11 mouse cellular contexts compared by ENCODE assay signal in genomic region chr8:31713321-31714076, GRCm38 (mm10).
DNase-seq lines count a peak whose midpoint lies in the region; ATAC-seq lines count a peak whose summit lies in the region.
"Had no signal": no experiment of that assay in that cellular context is flagged by ENCODE, and none has a peak within 500 bp of the region (broad histone marks: within the 10 kb centered on the region; RNA-seq: fewer than 3 reads in every experiment).

No protein-coding gene starts in this region.

- DNase-seq in intestine, embryonic 14.5 days (ENCODE audit: low spot score), result no peak
- DNase-seq in layer of hippocampus, adult 9-11 months, result peak; percentile 1
- DNase-seq in right cerebral cortex, adult 18-20 months, result peak; percentile 7
- no peak for DNase-seq in adrenal gland, postnatal 4 days (ENCODE audit: low spot score in 2 of 2)
- DNase-seq in ovary, postnatal 36 days (ENCODE audit: low spot score), result no peak
- DNase-seq: cerebellum, adult 11 months; gastrocnemius, postnatal 14 days had no signal

- H3K27me3 ChIP-seq in intestine, embryonic 14.5 days (replicated peaks; ENCODE audit: control insufficient read depth, insufficient read depth, low read length), result no peaks in the 10 kb centered on the region
- H3K27me3 ChIP-seq in intestine, embryonic 16.5 days (replicated peaks; ENCODE audit: control insufficient read depth, insufficient read depth, low read length), result no peaks in the 10 kb centered on the region
- H3K27me3 ChIP-seq in forebrain, embryonic 16.5 days (replicated peaks; ENCODE audit: control insufficient read depth, insufficient read depth, low read length), result no peaks in the 10 kb centered on the region
- H3K27me3 ChIP-seq: kidney, embryonic 15.5 days had no signal

- 62% methylated on average over 15 of the region's 15 CpGs for WGBS in intestine, embryonic 14.5 days
- WGBS in intestine, embryonic 16.5 days, result 63% methylated on average over 15 of the region's 15 CpGs
- WGBS in forebrain, embryonic 16.5 days, result 54% methylated on average over 15 of the region's 15 CpGs

- H3K36me3 ChIP-seq in intestine, embryonic 14.5 days (ENCODE audit: control insufficient read depth, insufficient read depth, low read length), result no peaks in the 10 kb centered on the region
- H3K36me3 ChIP-seq in intestine, embryonic 16.5 days (ENCODE audit: control insufficient read depth, insufficient read depth, low read length), result no peaks in the 10 kb centered on the region
- H3K36me3 ChIP-seq in forebrain, embryonic 16.5 days (ENCODE audit: control insufficient read depth, insufficient read depth), result no peaks in the 10 kb centered on the region
- H3K36me3 ChIP-seq: kidney, embryonic 15.5 days had no signal

- no peak overlapping the region for H3K9ac ChIP-seq in intestine, embryonic 14.5 days (ENCODE audit: low read length)
- no peak overlapping the region for H3K9ac ChIP-seq in intestine, embryonic 16.5 days (ENCODE audit: low read depth, low read length)
- no peak overlapping the region for H3K9ac ChIP-seq in forebrain, embryonic 16.5 days (replicated peaks; ENCODE audit: low read depth, low read length)
- H3K9ac ChIP-seq: kidney, embryonic 15.5 days had no signal

- no peak overlapping the region for H3K27ac ChIP-seq in intestine, embryonic 14.5 days (ENCODE audit: low read depth)
- no peak overlapping the region for H3K27ac ChIP-seq in intestine, embryonic 16.5 days (ENCODE audit: low read length)
- H3K27ac ChIP-seq in forebrain, embryonic 16.5 days (ENCODE audit: low read length), result peak overlapping the region; percentile 79
- H3K27ac ChIP-seq: kidney, embryonic 15.5 days; stomach, postnatal 0 days had no signal

- H3K4me2 ChIP-seq in intestine, embryonic 14.5 days (ENCODE audit: low read length), result peak overlapping the region; percentile 20; the same call in 1 of the 2 replicates
- H3K4me2 ChIP-seq in intestine, embryonic 16.5 days (ENCODE audit: low read depth, low read length), result no peak overlapping the region
- H3K4me2 ChIP-seq in forebrain, embryonic 16.5 days (ENCODE audit: low read length), result peak overlapping the region; percentile 41
- H3K4me2 ChIP-seq: kidney, embryonic 15.5 days had no signal

- no peak overlapping the region for H3K4me3 ChIP-seq in intestine, embryonic 14.5 days (ENCODE audit: low read depth, low read length)
- no peak overlapping the region for H3K4me3 ChIP-seq in intestine, embryonic 16.5 days (ENCODE audit: low read length)
- H3K4me3 ChIP-seq in forebrain, embryonic 16.5 days (replicated peaks; ENCODE audit: low read length), result no peak overlapping the region; the same call in 1 of the 2 replicates
- H3K4me3 ChIP-seq: kidney, embryonic 15.5 days had no signal

- H3K9me3 ChIP-seq in intestine, embryonic 14.5 days (ENCODE audit: control insufficient read depth, low read length), result no peaks in the 10 kb centered on the region
- H3K9me3 ChIP-seq in intestine, embryonic 16.5 days (ENCODE audit: control insufficient read depth, low read length), result no peaks in the 10 kb centered on the region
- H3K9me3 ChIP-seq in forebrain, embryonic 16.5 days (ENCODE audit: control insufficient read depth, low read length), result no peaks in the 10 kb centered on the region
- H3K9me3 ChIP-seq: kidney, embryonic 15.5 days had no signal

- H3K4me1 ChIP-seq in intestine, embryonic 14.5 days (replicated peaks; ENCODE audit: control insufficient read depth, insufficient read depth, low read length), result no peaks in the 10 kb centered on the region
- H3K4me1 ChIP-seq in intestine, embryonic 16.5 days (ENCODE audit: control insufficient read depth, insufficient read depth, low read length), result no peaks in the 10 kb centered on the region
- H3K4me1 ChIP-seq in forebrain, embryonic 16.5 days (replicated peaks; ENCODE audit: control insufficient read depth, insufficient read depth, low read length), result peaks cover 2% of the 10 kb centered on the region; the same call in 1 of the 2 replicates
- H3K4me1 ChIP-seq: kidney, embryonic 15.5 days had no signal

- ATAC-seq in intestine, embryonic 14.5 days (replicated peaks; ENCODE audit: low FRiP score, low TSS enrichment, low read depth), result no peak
- ATAC-seq in intestine, embryonic 16.5 days, result no peak
- peak; percentile 68 for ATAC-seq in forebrain, embryonic 16.5 days

Comparison
In these comparisons a context has a peak if more than half of its experiments do, and no peak if none do; other contexts are left out.
1. DNase-seq: peak in layer of hippocampus, adult 9-11 months (single experiment) and right cerebral cortex, adult 18-20 months (single experiment); none in intestine, embryonic 14.5 days (single experiment), adrenal gland, postnatal 4 days (0 of 2) and ovary, postnatal 36 days (single experiment).